Comparison of ENCODE assay signal across 8 mouse cellular contexts in the genomic region with DNA sequence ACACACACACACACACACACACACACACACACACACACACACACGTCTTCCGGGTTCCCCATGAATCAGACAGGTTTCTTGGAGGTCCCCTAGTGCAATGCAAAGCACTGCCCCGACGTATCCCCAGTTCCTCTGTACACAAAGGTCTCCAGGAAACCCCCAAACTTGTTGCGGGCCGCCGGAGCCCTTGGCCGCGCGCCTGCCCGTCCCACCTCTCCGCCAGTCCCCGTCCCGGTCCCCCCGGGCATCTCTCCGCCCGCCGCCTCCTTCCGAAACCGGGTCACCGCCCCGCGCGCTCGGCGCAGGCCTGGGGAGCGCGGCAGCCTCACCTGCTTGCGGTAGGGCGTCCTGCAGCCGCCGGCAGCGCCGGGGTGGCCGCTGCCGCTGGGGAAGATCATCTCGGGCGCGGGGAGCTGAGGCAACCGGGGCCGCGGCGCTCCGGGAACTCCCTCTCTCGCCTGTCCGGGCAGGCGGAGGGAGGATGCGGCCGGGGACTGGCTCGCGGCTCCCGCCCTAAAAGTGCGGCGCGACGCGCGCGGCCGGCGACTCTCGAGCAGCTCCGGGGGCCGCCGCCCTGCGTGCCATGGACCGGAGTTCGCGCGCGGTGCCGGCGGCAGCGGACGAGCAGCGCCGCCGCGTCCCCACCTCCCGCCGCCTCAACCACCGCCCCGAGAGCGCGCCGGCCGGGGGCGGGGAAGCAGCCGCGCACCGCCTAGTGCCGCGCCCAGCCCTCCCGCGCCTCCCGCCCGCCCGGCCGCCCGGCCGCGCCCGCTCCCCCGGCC.
DNase-seq lines count a peak whose midpoint lies in the region; ATAC-seq lines count a peak whose summit lies in the region.

No protein-coding gene starts in this region.

- H3K36me3 ChIP-seq in forebrain, embryonic 15.5 days = no peaks in the 10 kb centered on the region

- H3K9ac ChIP-seq in forebrain, embryonic 15.5 days (replicated peaks) = peak overlapping the region; percentile 65

- peaks cover 70% of the 10 kb centered on the region for H3K27me3 ChIP-seq in forebrain, embryonic 15.5 days

- H3K4me1 ChIP-seq in forebrain, embryonic 15.5 days = peaks cover 18% of the 10 kb centered on the region

- ATAC-seq in forebrain, embryonic 15.5 days (replicated peaks) = peak; percentile 87

- under 1% methylated on average over 94 of the region's 104 CpGs for WGBS in forebrain, embryonic 15.5 days

- peak; percentile 31 for DNase-seq in ES-CJ7 (ENCODE audit: low read depth, low spot score)
- DNase-seq in cerebellum, adult 11-12 months = peak; percentile 38
- peak; percentile 78 for DNase-seq in heart, postnatal 4 days
- DNase-seq in layer of hippocampus, adult 9-11 months = peak; percentile 21
- DNase-seq in lung, postnatal 25 days (ENCODE audit: low spot score) = peak; percentile 84
- DNase-seq in retina, embryonic 14.5 days (ENCODE audit: low spot score) = peak; percentile 66
- DNase-seq in thymus, postnatal 36 days = peak; percentile 77 to 80

- H3K27ac ChIP-seq in forebrain, embryonic 15.5 days (replicated peaks) = 0 out of 2 replicates have a peak overlapping the region, but pooled peaks have one; percentile 18

- peak overlapping the region; percentile 83 for H3K4me3 ChIP-seq in forebrain, embryonic 15.5 days

- peak overlapping the region; percentile 97 for H3K4me2 ChIP-seq in forebrain, embryonic 15.5 days (replicated peaks)

- no peaks in the 10 kb centered on the region for H3K9me3 ChIP-seq in forebrain, embryonic 15.5 days

Comparison
In these comparisons a context has a peak if more than half of its experiments do, and no peak if none do; other contexts are left out.
1. Peak in every context shown above with its lines: DNase-seq, ATAC-seq, H3K4me3 ChIP-seq and H3K27ac ChIP-seq.
2. DNase-seq: peak in every context shown above with its lines; median percentile 84 in lung, postnatal 25 days; 78 in thymus, postnatal 36 days; 78 in heart, postnatal 4 days; 66 in retina, embryonic 14.5 days; 38 in cerebellum, adult 11-12 months; 31 in ES-CJ7; 21 in layer of hippocampus, adult 9-11 months.